Mouse (Mus musculus): ENCODE results near the gene Hoxc9. TPM values are rescaled to one million over a fixed set of nuclear protein-coding genes. Genes with fewer than 3 reads are reported as not detected.
A peak's percentile ranks its signal among the peaks of the same experiment; 100 is the strongest.

Gene Hoxc9
- total RNA-seq, 2 experiments from 2014 or later = 5.0 to 5.5 TPM

- intact Hi-C loops (cut with DNase I) = no loop called here
- DNase-seq = no peak
These were observed 1.2 kb upstream of the Hoxc9 start for GRCm38 (mm10) chr15:102975034-102975433.

GRCm38 (mm10) chr15:102975688-102976111 lies 539 bp upstream of the Hoxc9 start:
- DNase-seq = peak in 1 of 2 experiments; percentile 50
- intact Hi-C loops (cut with DNase I) = loop anchor here (2.0 kb wide), 1 partner anchor 13 kb away; no protein-coding TSS in a partner anchor

- intact Hi-C loops (cut with DNase I) = loop anchor here (2.0 kb wide), 1 partner anchor 14 kb away; no protein-coding TSS in a partner anchor
- DNase-seq = peak in 1 of 2 experiments; percentile 47
These were observed 588 bp downstream of the Hoxc9 start for GRCm38 (mm10) chr15:102976631-102977422.

- intact Hi-C loops (cut with DNase I) = loop anchor here (2.0 kb wide), 1 partner anchor 15 kb away; no protein-coding TSS in a partner anchor
- DNase-seq = no peak
These were observed 1.3 kb downstream of the Hoxc9 start for GRCm38 (mm10) chr15:102977423-102977974.

- intact Hi-C loops (cut with DNase I) = no loop called here
- DNase-seq = no peak
These were observed 2.6 kb downstream of the Hoxc9 start for GRCm38 (mm10) chr15:102978615-102979515.

GRCm38 (mm10) chr15:102979936-102980335 lies 3.7 kb downstream of the Hoxc9 start:
- intact Hi-C loops (cut with DNase I) = no loop called here
- DNase-seq = no peak

GRCm38 (mm10) chr15:102980352-102980751 lies 4.1 kb downstream of the Hoxc9 start:
- intact Hi-C loops (cut with DNase I) = no loop called here

GRCm38 (mm10) chr15:102980912-102981311 lies 4.7 kb downstream of the Hoxc9 start:
- no peak for DNase-seq
- intact Hi-C loops (cut with DNase I) = no loop called here

More at GRCm38 (mm10) chr15:102980352-102980751, 4.1 kb downstream of the Hoxc9 start:
- DNase-seq = no peak

- intact Hi-C loops (cut with DNase I) = no loop called here
- peak; percentile 61 for DNase-seq
These were observed 5.4 kb downstream of the Hoxc9 start for GRCm38 (mm10) chr15:102981379-102982288.

GRCm38 (mm10) chr15:102983716-102984115 lies 7.5 kb downstream of the Hoxc9 start:
- intact Hi-C loops (cut with DNase I) = no loop called here
- DNase-seq = no peak

GRCm38 (mm10) chr15:102984521-102984920 lies 8.3 kb downstream of the Hoxc9 start:
- intact Hi-C loops (cut with DNase I) = no loop called here

GRCm38 (mm10) chr15:102984925-102985324 lies 8.7 kb downstream of the Hoxc9 start:
- intact Hi-C loops (cut with DNase I) = no loop called here
- DNase-seq = no peak

More at GRCm38 (mm10) chr15:102984521-102984920, 8.3 kb downstream of the Hoxc9 start:
- no peak for DNase-seq

GRCm38 (mm10) chr15:102987124-102987833 lies 11.0 kb downstream of the Hoxc9 start:
- intact Hi-C loops (cut with DNase I) = loop anchor here (2.0 kb wide), 2 partner anchors 136 to 186 kb away; no protein-coding TSS in a partner anchor
- peak; percentile 91 to 96 for DNase-seq

- intact Hi-C loops (cut with DNase I) = no loop called here
These were observed 11.8 kb downstream of the Hoxc9 start for GRCm38 (mm10) chr15:102988078-102988477.

GRCm38 (mm10) chr15:102990461-102991397 lies 14.5 kb downstream of the Hoxc9 start, which contains the start of gene Hoxc8:
TSS of gene Hoxc8 (plus strand) at chr15:102990607.
- intact Hi-C loops (cut with DNase I) = no loop called here
- DNase-seq = no peak

More at GRCm38 (mm10) chr15:102988078-102988477, 11.8 kb downstream of the Hoxc9 start:
- no peak for DNase-seq

GRCm38 (mm10) chr15:102991782-102992181 lies 15.5 kb downstream of the Hoxc9 start:
- no peak for DNase-seq
- intact Hi-C loops (cut with DNase I) = no loop called here

- intact Hi-C loops (cut with DNase I) = no loop called here
- no peak for DNase-seq
These were observed 16.0 kb downstream of the Hoxc9 start for GRCm38 (mm10) chr15:102992206-102992605.

- intact Hi-C loops (cut with DNase I) = no loop called here
- no peak for DNase-seq
These were observed 16.6 kb downstream of the Hoxc9 start for GRCm38 (mm10) chr15:102992863-102993262.

Data from gastrocnemius, postnatal 36 days (tissue).